Mouse (Mus musculus) C2C12 (cell line): Measurements from ENCODE around the gene Olfr1471.

Source experiments
- CEBPB ChIP-seq: IDR thresholded peaks from one replicate; pipeline ENCODE4 v1.6.1; 2011; ENCODE audit warnings: low read depth, mild to moderate bottlenecking, control low read depth, moderate library complexity
- CTCF ChIP-seq: IDR thresholded peaks from one replicate; pipeline ENCODE4 v1.5.1; 2011; ENCODE audit not compliant: control insufficient read depth, insufficient read depth, insufficient read length
- FOSL1 ChIP-seq: IDR thresholded peaks from one replicate; pipeline ENCODE4 v1.8.0; 2011; ENCODE audit warnings: mild to moderate bottlenecking, low read length; ENCODE audit not compliant: poor library complexity, insufficient read depth, severe bottlenecking
- MAX ChIP-seq: IDR thresholded peaks from one replicate; pipeline ENCODE4 v1.6.1; 2011; ENCODE audit warnings: mild to moderate bottlenecking, control low read depth
- MYOD1 ChIP-seq: IDR thresholded peaks from one replicate; pipeline ENCODE4 v1.6.1; 2011; ENCODE audit warnings: low read depth; ENCODE audit not compliant: control insufficient read depth, insufficient read length
- MYOG ChIP-seq: IDR thresholded peaks from one replicate; pipeline ENCODE4 v1.6.1; 2011; ENCODE audit not compliant: control insufficient read depth, insufficient read length; ENCODE audit errors: extremely low read depth
- USF1 ChIP-seq: IDR thresholded peaks from one replicate; pipeline ENCODE4 v1.6.1; 2011; ENCODE audit warnings: low read depth, mild to moderate bottlenecking, control low read depth, moderate library complexity

DNA sequence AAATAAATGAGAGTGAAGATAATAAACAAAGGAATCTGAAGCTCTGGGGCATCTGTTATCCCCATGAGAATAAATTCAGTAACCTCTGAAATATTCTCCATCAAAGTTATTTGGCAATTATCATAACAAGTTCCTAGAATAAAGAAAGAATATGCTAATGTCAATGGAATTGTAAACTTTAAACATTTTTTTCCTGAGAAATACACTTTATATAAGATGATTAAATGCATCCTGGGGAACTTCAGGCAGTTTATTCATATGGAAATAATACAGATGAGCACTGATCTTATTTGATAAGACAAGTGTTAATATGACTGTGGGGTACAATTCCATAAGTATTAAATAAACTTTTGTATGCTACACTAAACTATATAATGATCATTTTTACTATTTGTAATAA lies 36.9 kb downstream of the Olfr1471 start, which contains the start of gene Olfr1475:
- TF ChIP-seq CTCF = no peak
- TF ChIP-seq MYOG = no peak
- no peak for TF ChIP-seq MAX
- no peak for TF ChIP-seq CEBPB
- no peak for TF ChIP-seq USF1
- no peak for TF ChIP-seq MYOD1
- no peak for TF ChIP-seq FOSL1
